Mouse (Mus musculus): ENCODE measurements around the gene Cry1.

GRCm38 (mm10) chr10:85114409-85114808 is 70.5 kb downstream of the Cry1 start:
- TF ChIP-seq CTCF (IDR thresholded peaks at IDR 0.05; ENCODE audit: extremely low read depth, insufficient read depth, insufficient read length, insufficient replicate concordance) (no peak), POLR2A (IDR thresholded peaks at IDR 0.05; ENCODE audit: low read depth, low read length) (no peak)
